Mouse (Mus musculus) G1E (cell line): Measurements from ENCODE around the gene Cib3. TPM values are rescaled to one million over a fixed set of nuclear protein-coding genes. Genes with fewer than 3 reads are reported as not detected.

Source experiments
- ATAC-seq: 2 replicates; pipeline ENCODE4 v1.8.0; 2016; ENCODE audit warnings: mild to moderate bottlenecking; ENCODE audit not compliant: insufficient number of reproducible peaks, poor library complexity, low FRiP score, severe bottlenecking; ENCODE audit errors: extremely low read depth
- DNase-seq: peaks from one replicate; pipeline ENCODE4 v3.0.0; 2012; ENCODE audit warnings: low spot score
- H3K27me3 ChIP-seq: 2 replicates; pipeline ENCODE4 v1.6.1; 2012; ENCODE audit warnings: mild to moderate bottlenecking, low read length, inconsistent platforms; ENCODE audit not compliant: insufficient read depth
- H3K36me3 ChIP-seq: replicated peaks from 2 replicates; pipeline ENCODE3; 2012; ENCODE audit warnings: mild to moderate bottlenecking, inconsistent platforms
- H3K4me1 ChIP-seq: 2 replicates; pipeline ENCODE4 v1.6.1; 2012; ENCODE audit warnings: low read depth, low read length, inconsistent platforms, mixed read lengths; ENCODE audit not compliant: insufficient read depth
- H3K4me3 ChIP-seq: 2 replicates; pipeline ENCODE4 v1.5.1; 2012; ENCODE audit warnings: low read depth, mild to moderate bottlenecking, inconsistent platforms, low read length, moderate library complexity, mixed read lengths
- H3K9me3 ChIP-seq: replicated peaks from 2 replicates; pipeline ENCODE4 v1.6.1; 2012; ENCODE audit warnings: inconsistent platforms
- CTCF ChIP-seq: IDR thresholded peaks from 2 replicates; pipeline ENCODE4 v1.5.1; 2012; ENCODE audit warnings: low read depth, low read length, inconsistent platforms, mixed read lengths
- GATA1 ChIP-seq: IDR thresholded peaks from 2 replicates; pipeline ENCODE4 v1.6.1; 2012; ENCODE audit warnings: borderline replicate concordance, low read length, inconsistent platforms, mixed read lengths
- GATA2 ChIP-seq: IDR thresholded peaks from 2 replicates; pipeline ENCODE4 v1.6.1; 2012; ENCODE audit warnings: low read depth, low read length, inconsistent platforms, borderline replicate concordance
- POLR2AphosphoS5 ChIP-seq: IDR thresholded peaks from 2 replicates; pipeline ENCODE4 v1.6.1; 2012; ENCODE audit warnings: low read depth, low read length, inconsistent platforms; ENCODE audit not compliant: insufficient replicate concordance
- TAL1 ChIP-seq: conservative IDR thresholded peaks from 2 replicates; pipeline ENCODE4 v1.6.1; 2012; ENCODE audit warnings: low read depth, low read length, inconsistent platforms, mixed read lengths
- polyA plus RNA-seq: library from polyadenylated mRNA; stranded (reverse); fragments of >175 nt; gene quantifications from 2 replicates; pipeline ENCODE4 v1.2.3, GENCODE M21; 2012
- total RNA-seq, 2 experiments: library from RNA; stranded (forward) in 1 of 2; stranded (reverse) in 1 of 2; fragments of 200-1000 nt in 1 of 2; fragments of >200 nt in 1 of 2; fragmentation: Nextera tagmentation in 1 of 2; gene quantifications; 2 replicates each; pipeline ENCODE4 v1.2.3; 2014 to 2017

Gene Cib3
- total and polyA plus RNA-seq, 3 experiments, result not detected

- H3K27me3 ChIP-seq, result peaks cover 30% of the 10 kb centered on the region
- no peak within 1 kb of the TSS for H3K4me3 ChIP-seq
- ATAC-seq, result no peak
- no peak for DNase-seq
- H3K9me3 ChIP-seq, result no peaks in the 10 kb centered on the region
- TF ChIP-seq CTCF (no peak), GATA2 (no peak), POLR2AphosphoS5 (no peak), GATA1 (no peak), TAL1 (no peak)
- H3K4me1 ChIP-seq, result peaks cover 29% of the 10 kb centered on the region
- no peaks in the 10 kb centered on the region for H3K36me3 ChIP-seq
Measured at GRCm38 (mm10) chr8:72213536-72213935, 899 bp upstream of the Cib3 start, which contains the start of gene Gm11034. TSS of gene Gm11034 (minus strand) at chr8:72213636.

- no peaks in the 10 kb centered on the region for H3K9me3 ChIP-seq
- no peak overlapping the region for H3K4me3 ChIP-seq
- no peaks in the 10 kb centered on the region for H3K36me3 ChIP-seq
- no peak for ATAC-seq
- peaks cover 36% of the 10 kb centered on the region for H3K27me3 ChIP-seq
- TF ChIP-seq POLR2AphosphoS5 (no peak), TAL1 (no peak), GATA2 (no peak), CTCF (no peak), GATA1 (no peak)
- H3K4me1 ChIP-seq, result peaks cover 24% of the 10 kb centered on the region
- DNase-seq, result no peak
Measured at GRCm38 (mm10) chr8:72211846-72212245, 791 bp downstream of the Cib3 start.

- TF ChIP-seq TAL1, result no peak
- TF ChIP-seq POLR2AphosphoS5, result no peak
- TF ChIP-seq GATA2, result no peak
- TF ChIP-seq GATA1, result no peak
- no peak for TF ChIP-seq CTCF
- ATAC-seq, result no peak
Measured at GRCm38 (mm10) chr8:72210710-72211109, 1.9 kb downstream of the Cib3 start.

GRCm38 (mm10) chr8:72210222-72210621 lies 2.4 kb downstream of the Cib3 start:
- DNase-seq (no peak), ATAC-seq (no peak)
- Histone ChIP-seq H3K4me3 (no peak overlapping the region), H3K9me3 (no peaks in the 10 kb centered on the region), H3K36me3 (no peaks in the 10 kb centered on the region), H3K4me1 (peaks cover 11% of the 10 kb centered on the region), H3K27me3 (peaks cover 43% of the 10 kb centered on the region)
- TF ChIP-seq POLR2AphosphoS5 (no peak), TAL1 (no peak), GATA2 (no peak), CTCF (no peak), GATA1 (no peak)

More at GRCm38 (mm10) chr8:72210710-72211109, 1.9 kb downstream of the Cib3 start:
- no peaks in the 10 kb centered on the region for H3K9me3 ChIP-seq
- DNase-seq, result no peak
- peaks cover 38% of the 10 kb centered on the region for H3K27me3 ChIP-seq
- H3K36me3 ChIP-seq, result no peaks in the 10 kb centered on the region
- H3K4me3 ChIP-seq, result no peak overlapping the region
- H3K4me1 ChIP-seq, result peaks cover 15% of the 10 kb centered on the region

- Histone ChIP-seq H3K9me3 (no peaks in the 10 kb centered on the region), H3K36me3 (no peaks in the 10 kb centered on the region), H3K4me1 (peaks cover 8% of the 10 kb centered on the region; the same call in 1 of the 2 replicates), H3K4me3 (no peak overlapping the region), H3K27me3 (peaks cover 44% of the 10 kb centered on the region)
- ATAC-seq (no peak), DNase-seq (no peak)
- no peak for TF ChIP-seq CTCF
- no peak for TF ChIP-seq GATA1
- TF ChIP-seq POLR2AphosphoS5, result no peak
- TF ChIP-seq TAL1, result no peak
- TF ChIP-seq GATA2, result no peak
Measured at GRCm38 (mm10) chr8:72208582-72208981, 4.1 kb downstream of the Cib3 start.

- Histone ChIP-seq H3K27me3 (peaks cover 18% of the 10 kb centered on the region), H3K36me3 (no peaks in the 10 kb centered on the region), H3K4me3 (no peak overlapping the region), H3K4me1 (peaks cover 15% of the 10 kb centered on the region), H3K9me3 (peaks cover 6% of the 10 kb centered on the region; the same call in 1 of the 2 replicates)
- TF ChIP-seq CTCF (no peak), TAL1 (no peak), POLR2AphosphoS5 (no peak), GATA1 (no peak), GATA2 (no peak)
- DNase-seq (no peak), ATAC-seq (no peak)
Measured at GRCm38 (mm10) chr8:72197997-72198396, 14.6 kb downstream of the Cib3 start.

- DNase-seq (no peak), ATAC-seq (no peak)
- H3K36me3 ChIP-seq, result no peaks in the 10 kb centered on the region
- no peak for TF ChIP-seq POLR2AphosphoS5
- TF ChIP-seq GATA1, result no peak
- no peak for TF ChIP-seq GATA2
- no peak for TF ChIP-seq CTCF
- no peak for TF ChIP-seq TAL1
- H3K27me3 ChIP-seq, result peaks cover 13% of the 10 kb centered on the region
- no peak overlapping the region for H3K4me3 ChIP-seq
- H3K4me1 ChIP-seq, result peaks cover 21% of the 10 kb centered on the region
- H3K9me3 ChIP-seq, result 0 out of 2 replicates have a peak, but pooled peaks cover 3% of the 10 kb centered on the region
Measured at GRCm38 (mm10) chr8:72192065-72192464, 20.6 kb downstream of the Cib3 start.
